In genomic region chr9:35058596-35059354, GRCm38 (mm10) we compare ENCODE assay signal across 9 mouse cellular contexts.
DNase-seq lines count a peak whose midpoint lies in the region; ATAC-seq and TF ChIP-seq lines count a peak whose summit lies in the region.
"Had no signal": no experiment of that assay in that cellular context is flagged by ENCODE, and none has a peak within 500 bp of the region (broad histone marks: within the 10 kb centered on the region; RNA-seq: fewer than 3 reads in every experiment).

No protein-coding gene starts in this region.

- H3K9me3 ChIP-seq in kidney, embryonic 15.5 days (replicated peaks) = no peaks in the 10 kb centered on the region
- H3K9me3 ChIP-seq: hindbrain, embryonic 13.5 days had no signal

- no peaks in the 10 kb centered on the region for H3K36me3 ChIP-seq in kidney, adult 2 months (ENCODE audit: control insufficient read depth, insufficient read depth, low read length)
- 0 out of 2 replicates have a peak, but pooled peaks cover 4% of the 10 kb centered on the region for H3K36me3 ChIP-seq in kidney, embryonic 15.5 days
- H3K36me3 ChIP-seq: hindbrain, embryonic 13.5 days had no signal

- no peak overlapping the region for H3K4me3 ChIP-seq in kidney, adult 2 months (ENCODE audit: insufficient read depth, low read depth, low read length)
- no peak overlapping the region for H3K4me3 ChIP-seq in kidney, embryonic 15.5 days (replicated peaks)
- H3K4me3 ChIP-seq: hindbrain, embryonic 13.5 days had no signal

- no peak for ATAC-seq in kidney, embryonic 15.5 days (replicated peaks; ENCODE audit: low FRiP score)
- no peak for ATAC-seq in frontal cortex, adult (ENCODE audit: low TSS enrichment)
- ATAC-seq: forebrain, embryonic 16.5 days had no signal

- no peaks in the 10 kb centered on the region for H3K27me3 ChIP-seq in kidney, adult 2 months (replicated peaks; ENCODE audit: control insufficient read depth, insufficient read depth, low read length)
- no peaks in the 10 kb centered on the region for H3K27me3 ChIP-seq in kidney, embryonic 15.5 days
- H3K27me3 ChIP-seq: hindbrain, embryonic 13.5 days had no signal

- H3K4me2 ChIP-seq in kidney, embryonic 15.5 days = no peak overlapping the region
- H3K4me2 ChIP-seq: hindbrain, embryonic 13.5 days had no signal

- peak; percentile 94 for DNase-seq in kidney, adult 2 months
- DNase-seq in adrenal gland, adult 2 months = peak; percentile 84
- peak; percentile 56 to 59 for DNase-seq in cerebellum, adult 18-20 months
- peak; percentile 53 to 67 for DNase-seq in kidney, postnatal 25 days
- no peak for DNase-seq in layer of hippocampus, postnatal 36 days

- H3K9ac ChIP-seq in kidney, embryonic 15.5 days = no peak overlapping the region
- H3K9ac ChIP-seq: hindbrain, embryonic 13.5 days had no signal

- H3K27ac ChIP-seq in kidney, adult 2 months (ENCODE audit: insufficient read depth, low read depth, low read length) = peak overlapping the region; percentile 73
- H3K27ac ChIP-seq in kidney, embryonic 15.5 days = no peak overlapping the region
- H3K27ac ChIP-seq: hindbrain, embryonic 13.5 days had no signal

- WGBS in kidney, adult 2 months = 61% methylated on average over 2 of the region's 2 CpGs
- WGBS in kidney, embryonic 15.5 days = 90% methylated on average over 2 of the region's 2 CpGs

- TF ChIP-seq POLR2A in kidney, adult 2 months (IDR thresholded peaks at IDR 0.05; ENCODE audit: low read depth, low read length) = no peak

- H3K4me1 ChIP-seq in kidney, adult 2 months (ENCODE audit: control insufficient read depth, insufficient read depth, low read length) = peaks cover 9% of the 10 kb centered on the region; the same call in 1 of the 2 replicates
- H3K4me1 ChIP-seq in kidney, embryonic 15.5 days = no peaks in the 10 kb centered on the region
- H3K4me1 ChIP-seq: hindbrain, embryonic 13.5 days had no signal

- TF ChIP-seq CTCF in kidney, adult 2 months (conservative IDR thresholded peaks at IDR 0.05; ENCODE audit: insufficient read depth, insufficient read length, low read depth, low read length) = no peak

Comparison
In these comparisons a context has a peak if more than half of its experiments do, and no peak if none do; other contexts are left out.
1. DNase-seq: peak in kidney, adult 2 months (single experiment), adrenal gland, adult 2 months (single experiment), cerebellum, adult 18-20 months (2 of 2) and kidney, postnatal 25 days (2 of 2); none in layer of hippocampus, postnatal 36 days (0 of 2).